Mouse (Mus musculus): Measurements from ENCODE around the gene Tmprss11d. TPM values are rescaled to one million over a fixed set of nuclear protein-coding genes. Genes with fewer than 3 reads are reported as not detected.
"Not testable (repeated sequence)": the region's sequence is repeated elsewhere in the genome, so short reads cannot be mapped to it uniquely, and the experiment has no call there.

Tmprss11d gene
- total and polyA plus RNA-seq, 2 experiments from 2014 or later = not detected

DNA sequence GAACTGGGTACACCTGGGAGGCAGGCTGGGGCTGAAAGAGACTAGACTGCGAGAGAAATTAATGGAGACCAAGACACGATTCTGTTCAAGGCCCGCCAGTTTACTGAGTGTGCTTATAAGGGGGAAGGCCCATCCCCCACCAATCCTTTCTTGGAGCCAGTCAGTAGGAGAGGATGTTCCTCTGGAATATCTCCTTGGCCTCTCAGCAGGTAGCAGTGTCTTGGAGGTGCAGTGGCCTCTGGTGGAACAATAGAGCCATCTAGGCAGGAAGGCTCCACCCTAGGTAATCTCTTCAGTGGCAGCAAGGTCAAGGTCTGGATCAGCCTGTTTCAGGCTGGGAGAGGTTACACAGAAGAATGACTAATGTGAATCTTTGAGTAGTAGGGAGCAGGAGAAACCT is 34.0 kb upstream of the Tmprss11d start:
- H3K4me3 ChIP-seq (ENCODE audit: low read depth, low read length) = no peak overlapping the region
- DNase-seq (ENCODE audit: low spot score) (no peak), ATAC-seq (ENCODE audit: insufficient read depth, low read depth) (no peak)
- H3K27ac ChIP-seq (ENCODE audit: low read depth) = no peak overlapping the region
- H3K9me3 ChIP-seq (replicated peaks; ENCODE audit: control insufficient read depth, low read length) = no peaks in the 10 kb centered on the region
- H3K4me2 ChIP-seq (ENCODE audit: low read depth, low read length) = no peak overlapping the region
- whole genome bisulfite sequencing = 87% methylated on average over 3 of the region's 3 CpGs
- no peaks in the 10 kb centered on the region for H3K36me3 ChIP-seq (replicated peaks; ENCODE audit: control insufficient read depth, insufficient read depth, low read length)
- TF ChIP-seq CTCF (IDR thresholded peaks at IDR 0.05; ENCODE audit: low read depth) (no peak), EP300 (IDR thresholded peaks at IDR 0.05; ENCODE audit: low read depth) (no peak)
- H3K27me3 ChIP-seq (ENCODE audit: control insufficient read depth, insufficient read depth, low read length) = no peaks in the 10 kb centered on the region
- no peaks in the 10 kb centered on the region for H3K4me1 ChIP-seq (ENCODE audit: control insufficient read depth, insufficient read depth)
- H3K9ac ChIP-seq (replicated peaks; ENCODE audit: low read depth, low read length) = no peak overlapping the region

DNA sequence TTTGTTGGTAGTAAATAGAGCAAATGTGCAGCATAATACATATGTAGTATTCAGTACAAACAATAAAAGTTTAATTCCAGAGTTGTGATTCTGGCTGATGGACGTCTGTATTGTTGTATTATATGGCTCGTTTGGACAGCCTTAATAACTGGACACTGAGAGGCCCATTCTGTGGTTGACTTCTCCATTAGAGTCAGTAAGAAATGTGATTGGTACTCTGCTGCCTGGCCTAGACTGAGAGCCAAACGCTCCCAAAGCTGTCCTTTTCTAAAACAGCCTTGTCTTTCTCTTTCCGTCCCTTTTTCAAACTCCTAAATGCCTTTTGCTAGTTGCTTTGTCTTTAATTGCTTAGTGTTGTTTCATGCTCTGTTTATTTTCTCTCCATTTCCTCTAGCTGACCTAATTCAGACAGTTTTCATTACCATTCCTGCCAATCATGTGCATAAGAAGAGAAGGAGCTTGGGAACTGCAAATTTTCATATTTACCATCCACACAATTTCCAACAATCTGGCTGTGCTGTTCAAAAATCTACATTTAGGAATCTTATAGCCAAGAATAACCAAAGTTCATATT is 13.7 kb downstream of the Tmprss11d start:
- H3K36me3 ChIP-seq (replicated peaks; ENCODE audit: control insufficient read depth, insufficient read depth, low read length) = no peaks in the 10 kb centered on the region
- TF ChIP-seq EP300 (IDR thresholded peaks at IDR 0.05; ENCODE audit: low read depth) = no peak
- no peak for TF ChIP-seq CTCF (IDR thresholded peaks at IDR 0.05; ENCODE audit: low read depth)
- ATAC-seq (ENCODE audit: insufficient read depth, low read depth) (no peak), DNase-seq (ENCODE audit: low spot score) (no peak)
- no peak overlapping the region for H3K9ac ChIP-seq (replicated peaks; ENCODE audit: low read depth, low read length)
- H3K9me3 ChIP-seq (replicated peaks; ENCODE audit: control insufficient read depth, low read length) = no peaks in the 10 kb centered on the region
- H3K4me1 ChIP-seq (ENCODE audit: control insufficient read depth, insufficient read depth) = no peaks in the 10 kb centered on the region
- 55% methylated on average over 4 of the region's 4 CpGs for WGBS
- no peak overlapping the region for H3K4me3 ChIP-seq (ENCODE audit: low read depth, low read length)
- no peak overlapping the region for H3K27ac ChIP-seq (ENCODE audit: low read depth)
- H3K27me3 ChIP-seq (ENCODE audit: control insufficient read depth, insufficient read depth, low read length) = no peaks in the 10 kb centered on the region
- no peak overlapping the region for H3K4me2 ChIP-seq (ENCODE audit: low read depth, low read length)

DNA sequence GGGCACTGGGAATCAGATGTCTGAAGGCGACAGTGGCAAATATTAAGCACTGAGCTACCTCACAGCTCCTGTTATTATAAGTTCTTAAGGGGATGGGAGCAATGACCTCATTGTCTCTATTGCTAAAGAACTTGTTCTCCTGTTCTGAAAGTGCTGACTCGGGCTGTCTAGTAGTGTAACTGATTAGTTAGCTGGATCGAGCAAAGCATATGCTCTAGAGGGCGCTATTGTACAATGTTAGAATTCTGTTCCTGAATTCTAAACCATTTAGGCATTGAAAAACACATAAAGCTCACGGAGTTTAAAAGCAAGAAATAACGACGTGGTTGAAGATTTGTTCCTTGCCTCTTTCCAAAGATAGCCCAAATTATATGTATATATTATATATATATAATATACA is 20.3 kb downstream of the Tmprss11d start:
- Histone ChIP-seq H3K4me3 (ENCODE audit: low read depth, low read length) (no peak overlapping the region), H3K4me1 (ENCODE audit: control insufficient read depth, insufficient read depth) (no peaks in the 10 kb centered on the region), H3K36me3 (replicated peaks; ENCODE audit: control insufficient read depth, insufficient read depth, low read length) (no peaks in the 10 kb centered on the region), H3K27ac (ENCODE audit: low read depth) (no peak overlapping the region), H3K9me3 (replicated peaks; ENCODE audit: control insufficient read depth, low read length) (no peaks in the 10 kb centered on the region), H3K27me3 (ENCODE audit: control insufficient read depth, insufficient read depth, low read length) (no peaks in the 10 kb centered on the region), H3K9ac (replicated peaks; ENCODE audit: low read depth, low read length) (no peak overlapping the region), H3K4me2 (ENCODE audit: low read depth, low read length) (no peak overlapping the region)
- ATAC-seq (ENCODE audit: insufficient read depth, low read depth) (no peak), DNase-seq (ENCODE audit: low spot score) (no peak)
- no peak for TF ChIP-seq EP300 (IDR thresholded peaks at IDR 0.05; ENCODE audit: low read depth)
- peak; percentile 23; the same call in 1 of the 2 replicates for TF ChIP-seq CTCF (IDR thresholded peaks at IDR 0.05; ENCODE audit: low read depth)
- WGBS = 22% methylated on average over 7 of the region's 7 CpGs

GRCm38 (mm10) chr5:86318018-86318956 is 54.9 kb downstream of the Tmprss11d start:
- WGBS = 45% methylated on average over 25 of the region's 30 CpGs
- H3K9ac ChIP-seq (replicated peaks; ENCODE audit: low read depth, low read length); ATAC-seq (ENCODE audit: insufficient read depth, low read depth); H3K9me3 ChIP-seq (replicated peaks; ENCODE audit: control insufficient read depth, low read length); DNase-seq (ENCODE audit: low spot score); H3K27me3 ChIP-seq (ENCODE audit: control insufficient read depth, insufficient read depth, low read length); H3K36me3 ChIP-seq (replicated peaks; ENCODE audit: control insufficient read depth, insufficient read depth, low read length); H3K27ac ChIP-seq (ENCODE audit: low read depth); H3K4me1 ChIP-seq (ENCODE audit: control insufficient read depth, insufficient read depth): not testable (repeated sequence)
- Histone ChIP-seq H3K4me3 (ENCODE audit: low read depth, low read length) (peak overlapping the region; percentile 25), H3K4me2 (ENCODE audit: low read depth, low read length) (peak overlapping the region; percentile 30; the same call in 1 of the 2 replicates)

DNA sequence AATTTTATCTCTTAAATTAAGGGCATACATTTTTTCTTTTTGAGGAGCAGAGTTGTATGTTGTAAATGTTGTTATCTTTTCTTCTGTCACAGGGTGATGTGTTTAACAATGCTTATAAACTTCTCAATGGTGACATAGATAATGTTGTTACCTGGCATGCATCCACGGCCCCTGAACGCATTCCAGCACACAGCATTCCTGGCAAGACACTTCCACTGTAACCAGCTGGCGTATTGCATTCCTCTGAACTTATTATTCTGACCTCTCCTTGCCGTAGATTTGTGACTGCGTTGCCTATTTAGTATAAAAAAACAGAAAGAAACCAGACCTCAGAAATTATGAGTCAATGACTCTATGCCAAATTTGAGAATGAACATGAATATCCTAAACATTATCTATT is 67.1 kb downstream of the Tmprss11d start:
- Histone ChIP-seq H3K27me3 (ENCODE audit: control insufficient read depth, insufficient read depth, low read length) (no peaks in the 10 kb centered on the region), H3K9ac (replicated peaks; ENCODE audit: low read depth, low read length) (no peak overlapping the region), H3K27ac (ENCODE audit: low read depth) (no peak overlapping the region), H3K4me1 (ENCODE audit: control insufficient read depth, insufficient read depth) (no peaks in the 10 kb centered on the region), H3K9me3 (replicated peaks; ENCODE audit: control insufficient read depth, low read length) (no peaks in the 10 kb centered on the region), H3K36me3 (replicated peaks; ENCODE audit: control insufficient read depth, insufficient read depth, low read length) (no peaks in the 10 kb centered on the region), H3K4me3 (ENCODE audit: low read depth, low read length) (no peak overlapping the region), H3K4me2 (ENCODE audit: low read depth, low read length) (no peak overlapping the region)
- 20% methylated on average over 5 of the region's 5 CpGs for WGBS
- peak; percentile 11 for DNase-seq (ENCODE audit: low spot score)
- TF ChIP-seq EP300 (IDR thresholded peaks at IDR 0.05; ENCODE audit: low read depth) (no peak), CTCF (IDR thresholded peaks at IDR 0.05; ENCODE audit: low read depth) (no peak)
- ATAC-seq (ENCODE audit: insufficient read depth, low read depth) = peak; percentile 51; the same call in 1 of the 2 replicates
